In the genomic region with DNA sequence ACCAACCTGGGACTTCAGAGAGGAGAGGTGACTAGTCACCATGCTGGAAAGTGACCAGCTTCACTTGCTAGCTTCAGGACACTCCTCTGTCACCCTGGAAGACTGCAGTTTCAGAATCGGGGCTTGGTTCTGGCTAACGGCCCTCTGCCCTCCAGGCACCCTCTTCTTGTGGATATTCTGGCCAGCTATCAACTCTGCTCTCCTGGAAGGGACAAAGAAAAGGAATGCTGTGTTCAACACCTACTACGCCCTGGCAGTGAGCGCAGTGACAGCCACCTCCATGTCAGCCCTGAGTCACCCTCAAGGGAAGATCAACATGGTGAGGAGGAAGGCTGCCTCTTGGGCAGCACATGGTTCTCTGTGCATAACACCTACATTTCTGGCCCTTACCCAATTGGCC, we compare ENCODE assay signal across 20 mouse cellular contexts. TPM values are rescaled to one million over a fixed set of nuclear protein-coding genes. Genes with fewer than 3 reads are reported as not detected.
DNase-seq lines count a peak whose midpoint lies in the region; ATAC-seq lines count a peak whose summit lies in the region.
"Had no signal": no experiment of that assay in that cellular context is flagged by ENCODE, and none has a peak within 500 bp of the region (broad histone marks: within the 10 kb centered on the region; RNA-seq: fewer than 3 reads in every experiment).

No protein-coding gene starts in this region.

- peak; percentile 30 to 44 for DNase-seq in heart, adult 18-20 months
- no peak for DNase-seq in heart, postnatal 36 days
- DNase-seq in right cerebral cortex, adult 18-20 months, result peak; percentile 23
- DNase-seq in right cerebral cortex, postnatal 14 days, result no peak
- peak; percentile 28 for DNase-seq in heart, postnatal 4 days
- no peak for DNase-seq in forebrain, embryonic 11.5 days (ENCODE audit: low spot score)
- no peak for DNase-seq in cerebellum, postnatal 4 days (ENCODE audit: low spot score in 2 of 2)
- DNase-seq: adrenal gland, adult 8-10 months; adrenal gland, postnatal 36 days; cerebellum, adult 11-12 months; cerebellum, adult 9-10 months; cerebellum, postnatal 25 days; gastrocnemius, postnatal 10 days; kidney, adult 11 months; kidney, adult 9 months; kidney, postnatal 10 days had no signal

- no peaks in the 10 kb centered on the region for H3K27me3 ChIP-seq in heart, embryonic 15.5 days
- no peaks in the 10 kb centered on the region for H3K27me3 ChIP-seq in forebrain, embryonic 11.5 days (ENCODE audit: control insufficient read depth, insufficient read depth, low read length)
- H3K27me3 ChIP-seq: hindbrain, embryonic 13.5 days had no signal

- WGBS in heart, embryonic 15.5 days, result 64% methylated on average over 4 of the region's 4 CpGs
- 95% methylated on average over 4 of the region's 4 CpGs for WGBS in forebrain, embryonic 11.5 days

- intact Hi-C loops in heart, postnatal 36 days (cut with DNase I), result no loop called here

- peaks cover 23% of the 10 kb centered on the region for H3K4me1 ChIP-seq in heart, embryonic 15.5 days (replicated peaks)
- H3K4me1 ChIP-seq in forebrain, embryonic 11.5 days (replicated peaks; ENCODE audit: control insufficient read depth, insufficient read depth, low read length), result 0 out of 2 replicates have a peak, but pooled peaks cover 2% of the 10 kb centered on the region

- no peaks in the 10 kb centered on the region for H3K36me3 ChIP-seq in heart, embryonic 15.5 days
- H3K36me3 ChIP-seq in forebrain, embryonic 11.5 days (ENCODE audit: control insufficient read depth, insufficient read depth, low read length), result no peaks in the 10 kb centered on the region
- H3K36me3 ChIP-seq: hindbrain, embryonic 13.5 days had no signal

- no peak overlapping the region for H3K4me3 ChIP-seq in heart, embryonic 15.5 days
- no peak overlapping the region for H3K4me3 ChIP-seq in forebrain, embryonic 11.5 days (ENCODE audit: low read depth, low read length)
- H3K4me3 ChIP-seq: hindbrain, embryonic 13.5 days had no signal

- peak overlapping the region; percentile 63 for H3K27ac ChIP-seq in heart, embryonic 15.5 days
- H3K27ac ChIP-seq in forebrain, embryonic 11.5 days (ENCODE audit: low read depth, low read length), result no peak overlapping the region
- H3K27ac ChIP-seq: hindbrain, embryonic 13.5 days; hindbrain, postnatal 0 days had no signal

- no peaks in the 10 kb centered on the region for H3K9me3 ChIP-seq in heart, embryonic 15.5 days (replicated peaks)
- H3K9me3 ChIP-seq in forebrain, embryonic 11.5 days (ENCODE audit: control insufficient read depth, low read length), result no peaks in the 10 kb centered on the region
- H3K9me3 ChIP-seq: hindbrain, embryonic 13.5 days had no signal

- no peak overlapping the region for H3K9ac ChIP-seq in heart, embryonic 15.5 days
- no peak overlapping the region for H3K9ac ChIP-seq in forebrain, embryonic 11.5 days (ENCODE audit: low read length)
- H3K9ac ChIP-seq: hindbrain, embryonic 13.5 days had no signal

- no peak for ATAC-seq in heart, embryonic 15.5 days (replicated peaks; ENCODE audit: insufficient number of reproducible peaks, insufficient read depth, low FRiP score, low read depth)
- no peak for ATAC-seq in forebrain, embryonic 11.5 days (replicated peaks; ENCODE audit: low FRiP score)
- ATAC-seq: forebrain, embryonic 14.5 days; hindbrain, postnatal 0 days had no signal

- no peak overlapping the region for H3K4me2 ChIP-seq in heart, embryonic 15.5 days
- no peak overlapping the region for H3K4me2 ChIP-seq in forebrain, embryonic 11.5 days (ENCODE audit: low read depth, low read length, severe bottlenecking)
- H3K4me2 ChIP-seq: hindbrain, embryonic 13.5 days had no signal

RNA-seq across cellular contexts. Expression of a gene that starts 20.0 kb away (rescaled TPM):
- total RNA-seq in heart, adult 18-20 months (2021), result 1 to 10 TPM; 6.9 TPM
- total RNA-seq in heart, postnatal 36 days (2021), result 1 to 10 TPM; 2.8 to 3.0 TPM
- 5.4 and 8.9 TPM in 2 replicates for polyA plus RNA-seq in heart, embryonic 15.5 days (2015; fragmentation: Nextera tagmentation; extraction: Ambion mirVana)
- total RNA-seq in heart, postnatal 4 days (2021), result 1 to 10 TPM; 4.7 to 5.4 TPM
- polyA plus RNA-seq in forebrain, embryonic 11.5 days (2014; fragmentation: Nextera tagmentation; extraction: Ambion mirVana), result 15.9 and 21.6 TPM in 2 replicates

RNA-seq across cellular contexts. Expression of a gene that starts 30.5 kb away (rescaled TPM):
- 10 to 100 TPM; 61.9 to 65.3 TPM for total RNA-seq in heart, adult 18-20 months (2021)
- 10 to 100 TPM; 65.8 to 71.3 TPM for total RNA-seq in heart, postnatal 36 days (2021)
- 142 TPM in 2 replicates for polyA plus RNA-seq in heart, embryonic 15.5 days (2015; fragmentation: Nextera tagmentation; extraction: Ambion mirVana)
- total RNA-seq in heart, postnatal 4 days (2021), result 10 to 100 TPM; 73.2 to 74.5 TPM
- polyA plus RNA-seq in forebrain, embryonic 11.5 days (2014; fragmentation: Nextera tagmentation; extraction: Ambion mirVana), result 114 and 117 TPM in 2 replicates

RNA-seq across cellular contexts. Expression of a gene that starts 31.2 kb away (rescaled TPM):
- total RNA-seq in heart, adult 18-20 months (2021), result 10 to 100 TPM; 19.9 to 21.3 TPM
- 10 to 100 TPM; 23.9 to 24.7 TPM for total RNA-seq in heart, postnatal 36 days (2021)
- 22.0 and 25.5 TPM in 2 replicates for polyA plus RNA-seq in heart, embryonic 15.5 days (2015; fragmentation: Nextera tagmentation; extraction: Ambion mirVana)
- 10 to 100 TPM; 26.6 to 27.9 TPM for total RNA-seq in heart, postnatal 4 days (2021)
- 43.2 and 47.5 TPM in 2 replicates for polyA plus RNA-seq in forebrain, embryonic 11.5 days (2014; fragmentation: Nextera tagmentation; extraction: Ambion mirVana)

RNA-seq across cellular contexts. Expression of a gene that starts 39.0 kb away (rescaled TPM):
- 100 to 1,000 TPM; 177 to 237 TPM for total RNA-seq in heart, adult 18-20 months (2021)
- total RNA-seq in heart, postnatal 36 days (2021), result 100 to 1,000 TPM; 129 to 206 TPM
- 366 and 379 TPM in 2 replicates for polyA plus RNA-seq in heart, embryonic 15.5 days (2015; fragmentation: Nextera tagmentation; extraction: Ambion mirVana)
- 100 to 1,000 TPM; 105 to 117 TPM for total RNA-seq in heart, postnatal 4 days (2021)
- 332 and 356 TPM in 2 replicates for polyA plus RNA-seq in forebrain, embryonic 11.5 days (2014; fragmentation: Nextera tagmentation; extraction: Ambion mirVana)

RNA-seq across cellular contexts. Expression of a gene that starts 46.3 kb away (rescaled TPM):
- total RNA-seq in heart, adult 18-20 months (2021), result 10 to 100 TPM; 52.5 to 56.9 TPM
- 10 to 100 TPM; 56.1 to 65.6 TPM for total RNA-seq in heart, postnatal 36 days (2021)
- 52.6 and 57.6 TPM in 2 replicates for polyA plus RNA-seq in heart, embryonic 15.5 days (2015; fragmentation: Nextera tagmentation; extraction: Ambion mirVana)
- total RNA-seq in heart, postnatal 4 days (2021), result 10 to 100 TPM; 40.2 to 41.9 TPM
- 59.0 and 66.7 TPM in 2 replicates for polyA plus RNA-seq in forebrain, embryonic 11.5 days (2014; fragmentation: Nextera tagmentation; extraction: Ambion mirVana)

Comparison
In these comparisons a context has a peak if more than half of its experiments do, and no peak if none do; other contexts are left out.
1. DNase-seq: peak in heart, adult 18-20 months (2 of 2), right cerebral cortex, adult 18-20 months (single experiment) and heart, postnatal 4 days (single experiment); none in heart, postnatal 36 days (0 of 2), right cerebral cortex, postnatal 14 days (single experiment), forebrain, embryonic 11.5 days (single experiment) and cerebellum, postnatal 4 days (0 of 2).